Mouse (Mus musculus) liver, embryonic 13.5 days (tissue): ENCODE measurements at regions not wholly inside any gene's neighbourhood (a gene's known extent, or its start where the extent isn't known, plus 50 kb on each side); places are given as distances from the start of the nearest gene placed in this dataset.
"Not testable (repeated sequence)": the region's sequence is repeated elsewhere in the genome, so short reads cannot be mapped to it uniquely, and the experiment has no call there.

Source experiments
- ATAC-seq: fragments of 200-750 bp; cut with Nextera tagmentation; 2 replicates; pipeline ENCODE4 v1.8.0; 2017; ENCODE audit warnings: low read depth, mild to moderate bottlenecking, moderate number of reproducible peaks, moderate library complexity
- DNase-seq: peaks from one replicate; pipeline ENCODE4 v3.0.0; 2022
- H3K27ac ChIP-seq: fragments of 300-500 bp; sonication (generic); 2 replicates; pipeline ENCODE4 v1.5.1; 2015; ENCODE audit warnings: moderate library complexity, mild to moderate bottlenecking, inconsistent platforms
- H3K27me3 ChIP-seq: fragments of 300-500 bp; sonication (generic); 2 replicates; pipeline ENCODE4 v1.6.1; 2015; ENCODE audit warnings: mild to moderate bottlenecking, inconsistent platforms
- H3K36me3 ChIP-seq: fragments of 300-500 bp; sonication (generic); 2 replicates; pipeline ENCODE4 v1.6.1; 2015; ENCODE audit warnings: mild to moderate bottlenecking, inconsistent platforms
- H3K4me1 ChIP-seq: fragments of 300-500 bp; sonication (generic); replicated peaks from 2 replicates; pipeline ENCODE4 v1.6.1; 2015; ENCODE audit warnings: inconsistent platforms
- H3K4me2 ChIP-seq: fragments of 300-500 bp; sonication (generic); 2 replicates; pipeline ENCODE4 v1.6.1; 2015; ENCODE audit warnings: inconsistent platforms, mild to moderate bottlenecking, moderate library complexity
- H3K4me3 ChIP-seq: fragments of 300-500 bp; sonication (generic); replicated peaks from 2 replicates; pipeline ENCODE4 v1.5.1; 2015; ENCODE audit warnings: mild to moderate bottlenecking, inconsistent platforms
- H3K9ac ChIP-seq: fragments of 300-500 bp; sonication (generic); 2 replicates; pipeline ENCODE4 v1.6.1; 2015; ENCODE audit warnings: mild to moderate bottlenecking, inconsistent platforms
- H3K9me3 ChIP-seq: fragments of 300-500 bp; sonication (generic); replicated peaks from 2 replicates; pipeline ENCODE4 v1.6.1; 2016; ENCODE audit warnings: inconsistent platforms
- WGBS: fragments of 180-500 bp; shearing (Covaris S2); methylation state at CpG from one replicate; pipeline ENCODE4 v1.1.7; 2015; ENCODE audit not compliant: insufficient replicate concordance; 5-methylcytosine and 5-hydroxymethylcytosine counted together

DNA sequence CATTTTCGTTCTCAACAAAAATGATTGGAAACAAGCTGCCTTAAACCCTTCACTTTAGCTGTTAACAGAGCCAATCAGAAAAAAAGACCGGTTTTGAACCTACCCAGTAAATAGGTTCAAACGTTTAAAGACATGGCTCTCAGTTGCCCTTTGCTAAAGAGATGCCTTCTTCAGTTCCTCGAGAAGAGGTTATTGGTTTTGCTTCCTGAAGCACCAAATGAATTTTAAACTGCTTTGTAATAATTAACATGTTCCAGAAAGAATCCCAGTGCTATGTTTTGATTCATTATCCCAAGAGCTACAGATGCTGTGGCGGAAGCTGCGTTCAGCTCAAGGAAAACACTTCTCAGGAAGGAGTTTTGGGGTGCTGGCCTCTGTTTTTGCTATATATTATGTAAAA, 160.1 kb upstream of the G2e3 start:
- Histone ChIP-seq H3K9me3 (no peaks in the 10 kb centered on the region), H3K36me3 (no peaks in the 10 kb centered on the region), H3K27me3 (no peaks in the 10 kb centered on the region), H3K27ac (no peak overlapping the region), H3K9ac (no peak overlapping the region), H3K4me1 (no peaks in the 10 kb centered on the region), H3K4me2 (no peak overlapping the region), H3K4me3 (no peak overlapping the region)
- ATAC-seq (no peak), DNase-seq (no peak)
- WGBS, result 59% methylated on average over 6 of the region's 6 CpGs

DNA sequence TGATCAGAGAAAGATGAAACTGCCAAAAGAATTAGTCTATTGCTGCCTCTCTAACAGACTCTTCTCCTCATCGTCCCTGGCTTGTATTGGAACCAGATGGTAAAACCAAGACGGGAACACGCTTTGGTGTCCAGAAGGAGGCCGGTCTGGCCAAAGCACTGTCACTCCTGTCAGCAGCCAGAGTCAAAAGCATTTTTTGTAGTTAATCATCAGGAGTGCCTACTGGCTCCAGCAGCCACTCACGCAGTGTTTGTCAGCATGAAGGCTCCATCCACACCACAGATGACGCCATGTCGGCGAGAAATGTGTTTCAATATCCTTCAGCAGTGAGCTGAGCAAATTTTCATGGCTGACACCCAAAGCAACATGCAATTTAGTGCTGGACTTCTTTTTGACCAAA, 162.1 kb upstream of the G2e3 start:
- no peaks in the 10 kb centered on the region for H3K36me3 ChIP-seq
- H3K4me1 ChIP-seq, result no peaks in the 10 kb centered on the region
- H3K9ac ChIP-seq, result no peak overlapping the region
- no peak overlapping the region for H3K27ac ChIP-seq
- ATAC-seq (no peak), DNase-seq (no peak)
- 73% methylated on average over 8 of the region's 8 CpGs for WGBS
- no peaks in the 10 kb centered on the region for H3K27me3 ChIP-seq
- H3K4me3 ChIP-seq, result no peak overlapping the region
- H3K4me2 ChIP-seq, result no peak overlapping the region
- no peaks in the 10 kb centered on the region for H3K9me3 ChIP-seq

DNA sequence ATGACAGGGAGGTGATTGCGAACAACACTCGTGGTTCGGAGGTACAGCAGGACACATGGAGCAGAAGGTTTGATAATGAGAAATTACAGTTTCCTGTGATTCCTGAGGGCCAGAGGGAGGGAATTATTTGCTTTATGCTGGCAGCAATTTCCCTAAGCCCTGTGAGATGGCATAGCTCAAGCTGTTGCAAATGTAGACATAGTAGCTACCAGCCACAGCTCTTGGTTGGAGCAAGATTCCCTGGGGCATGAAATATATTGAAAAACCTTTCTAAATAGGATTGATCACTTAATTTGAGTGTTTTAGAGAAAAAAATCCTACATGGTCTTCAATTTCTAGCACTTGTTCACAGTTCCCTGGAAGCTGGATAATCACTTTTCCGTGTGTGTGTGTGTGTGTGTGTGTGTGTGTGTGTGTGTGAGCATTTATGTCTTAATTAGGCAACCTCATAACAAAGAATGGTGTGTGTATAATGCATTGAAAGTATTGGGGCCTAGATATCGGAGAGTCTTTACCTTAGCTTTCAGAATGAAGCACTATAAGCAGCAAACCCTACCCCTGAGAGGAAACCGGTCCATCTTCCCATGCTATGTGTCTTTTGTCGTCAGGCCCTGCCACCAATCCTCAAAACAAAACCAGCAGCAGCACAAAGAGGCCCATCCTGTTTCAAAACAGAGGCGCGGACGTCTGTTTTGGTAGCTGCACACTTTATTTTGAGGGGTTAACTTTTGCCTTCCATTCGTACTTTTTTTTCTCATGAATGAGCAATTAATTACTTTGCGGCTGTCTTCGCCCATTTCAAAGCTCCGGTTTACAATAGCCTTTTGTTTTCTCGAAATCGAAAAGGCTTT, 172.7 kb upstream of the G2e3 start:
- Histone ChIP-seq H3K9ac (no peak overlapping the region), H3K4me3 (no peak overlapping the region), H3K27ac (no peak overlapping the region), H3K4me2 (no peak overlapping the region), H3K4me1 (no peaks in the 10 kb centered on the region), H3K27me3 (no peaks in the 10 kb centered on the region), H3K36me3 (no peaks in the 10 kb centered on the region), H3K9me3 (no peaks in the 10 kb centered on the region)
- DNase-seq (no peak), ATAC-seq (no peak)
- WGBS, result 67% methylated on average over 16 of the region's 16 CpGs

DNA sequence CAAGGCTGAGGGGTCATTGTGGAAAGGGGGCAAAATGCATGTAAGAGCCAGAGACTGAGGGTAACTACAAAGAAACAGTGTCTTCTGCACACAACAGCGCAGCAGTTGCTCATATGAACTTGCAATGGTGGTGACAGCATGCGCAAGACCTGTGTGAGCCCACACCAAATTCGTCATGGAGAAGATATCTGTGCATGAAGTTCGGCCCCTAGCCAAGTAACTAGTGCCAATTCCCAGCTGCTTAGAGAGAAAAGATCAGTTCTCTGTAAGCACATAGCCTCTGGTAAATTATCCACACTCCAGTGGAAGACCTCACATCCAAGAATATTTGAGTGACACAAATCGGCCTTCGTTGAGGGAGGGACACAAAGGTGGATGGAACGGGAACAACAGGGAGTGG, 182.7 kb upstream of the G2e3 start:
- Histone ChIP-seq H3K9ac (no peak overlapping the region), H3K4me3 (no peak overlapping the region), H3K27me3 (no peaks in the 10 kb centered on the region), H3K27ac (no peak overlapping the region), H3K4me1 (no peaks in the 10 kb centered on the region), H3K9me3 (no peaks in the 10 kb centered on the region; the same call in 1 of the 2 replicates), H3K36me3 (no peaks in the 10 kb centered on the region), H3K4me2 (no peak overlapping the region)
- WGBS, result 71% methylated on average over 7 of the region's 7 CpGs
- no peak for ATAC-seq
- DNase-seq, result no peak

DNA sequence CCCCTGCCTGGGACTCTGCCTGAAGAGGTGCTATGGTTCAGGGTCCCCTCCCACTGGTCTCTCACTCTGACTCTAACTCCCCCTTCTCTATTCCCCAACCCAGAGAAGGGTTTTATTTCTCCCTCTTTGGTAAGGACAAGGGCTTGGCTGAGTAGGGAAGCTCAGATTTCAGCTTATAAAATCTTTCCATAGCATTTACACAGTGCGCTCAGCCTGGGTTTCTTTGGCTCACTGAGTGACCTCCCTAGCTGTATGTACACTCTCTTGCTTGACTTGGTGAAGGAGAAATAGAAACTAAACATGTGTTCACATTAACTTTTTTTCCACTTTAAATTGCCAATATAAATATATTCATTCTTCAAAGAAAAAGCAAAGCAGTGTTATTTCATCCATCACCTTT, 186.9 kb upstream of the G2e3 start:
- Histone ChIP-seq H3K4me3 (no peak overlapping the region), H3K9me3 (no peaks in the 10 kb centered on the region; the same call in 1 of the 2 replicates), H3K27ac (no peak overlapping the region), H3K9ac (no peak overlapping the region), H3K36me3 (no peaks in the 10 kb centered on the region), H3K27me3 (no peaks in the 10 kb centered on the region), H3K4me1 (no peaks in the 10 kb centered on the region), H3K4me2 (no peak overlapping the region)
- no peak for DNase-seq
- 64% methylated on average over 1 of the region's 1 CpGs for WGBS
- ATAC-seq, result no peak

DNA sequence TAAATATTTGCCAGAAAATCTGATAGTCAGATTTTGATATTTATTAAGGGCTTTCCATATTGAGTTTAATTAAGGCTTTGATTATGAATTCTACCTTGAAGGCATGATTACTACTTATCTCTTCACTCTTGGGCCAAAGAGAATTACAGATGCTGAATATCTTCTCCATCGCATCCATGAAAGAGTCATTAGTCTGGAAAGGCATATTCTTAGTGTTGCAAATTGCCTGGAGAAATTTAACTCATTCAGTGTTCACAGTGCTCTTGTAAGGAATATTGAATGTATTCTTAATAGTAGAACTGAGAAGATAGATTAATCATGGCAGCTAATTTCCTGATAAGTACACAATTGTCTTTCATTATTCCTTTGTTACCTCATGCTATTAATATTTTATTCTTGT, 187.7 kb upstream of the G2e3 start:
- Histone ChIP-seq H3K36me3 (no peaks in the 10 kb centered on the region), H3K9me3 (no peaks in the 10 kb centered on the region; the same call in 1 of the 2 replicates), H3K27me3 (no peaks in the 10 kb centered on the region), H3K4me1 (no peaks in the 10 kb centered on the region), H3K9ac (no peak overlapping the region), H3K4me3 (no peak overlapping the region), H3K27ac (no peak overlapping the region), H3K4me2 (no peak overlapping the region)
- ATAC-seq, result no peak
- no peak for DNase-seq
- 76% methylated on average over 1 of the region's 1 CpGs for WGBS

DNA sequence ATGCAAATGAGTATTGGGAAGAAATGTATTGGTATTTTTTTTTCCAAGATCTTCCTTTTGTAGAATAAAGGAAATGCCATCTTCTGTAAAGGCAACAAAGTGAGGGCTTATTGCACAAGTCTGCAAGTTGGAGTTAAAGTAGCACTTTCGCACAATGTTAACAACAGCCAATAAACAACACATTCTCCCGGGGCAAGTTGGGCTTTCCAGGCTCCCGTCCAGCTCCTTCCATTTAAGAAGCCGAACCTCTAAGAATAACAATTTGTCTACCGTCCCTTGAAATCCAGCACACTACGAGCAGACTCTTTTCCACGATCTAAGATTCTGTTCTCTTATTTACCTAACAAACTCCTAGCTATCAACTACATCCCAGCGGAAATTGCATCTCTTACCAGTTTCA, 199.9 kb upstream of the G2e3 start:
- no peaks in the 10 kb centered on the region for H3K9me3 ChIP-seq
- ATAC-seq (no peak), DNase-seq (no peak)
- H3K4me2 ChIP-seq, result no peak overlapping the region
- H3K27ac ChIP-seq, result no peak overlapping the region
- WGBS, result 69% methylated on average over 8 of the region's 8 CpGs
- no peaks in the 10 kb centered on the region for H3K27me3 ChIP-seq
- H3K36me3 ChIP-seq, result no peaks in the 10 kb centered on the region
- no peaks in the 10 kb centered on the region for H3K4me1 ChIP-seq
- H3K4me3 ChIP-seq, result no peak overlapping the region
- no peak overlapping the region for H3K9ac ChIP-seq

DNA sequence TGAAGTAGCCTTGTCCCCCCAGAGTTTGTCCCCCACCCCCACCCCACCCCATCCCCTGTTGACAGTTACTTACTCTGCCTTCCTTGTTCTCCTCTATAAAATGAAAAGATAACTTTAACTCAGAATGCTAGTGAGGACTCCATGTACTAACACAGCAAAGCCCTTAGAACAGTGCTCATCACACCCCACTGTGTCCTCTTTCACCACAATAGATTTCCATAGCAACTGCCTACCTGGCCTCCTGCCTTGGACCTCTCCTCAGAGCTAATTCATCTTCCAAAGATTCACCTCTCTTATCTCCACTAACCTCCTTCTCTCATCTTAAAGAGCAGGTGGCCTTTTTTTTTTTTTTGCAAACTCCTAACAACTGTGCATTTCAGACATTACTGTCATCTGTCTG, 204.0 kb upstream of the G2e3 start:
- no peak for ATAC-seq
- H3K4me1 ChIP-seq, result no peaks in the 10 kb centered on the region

DNA sequence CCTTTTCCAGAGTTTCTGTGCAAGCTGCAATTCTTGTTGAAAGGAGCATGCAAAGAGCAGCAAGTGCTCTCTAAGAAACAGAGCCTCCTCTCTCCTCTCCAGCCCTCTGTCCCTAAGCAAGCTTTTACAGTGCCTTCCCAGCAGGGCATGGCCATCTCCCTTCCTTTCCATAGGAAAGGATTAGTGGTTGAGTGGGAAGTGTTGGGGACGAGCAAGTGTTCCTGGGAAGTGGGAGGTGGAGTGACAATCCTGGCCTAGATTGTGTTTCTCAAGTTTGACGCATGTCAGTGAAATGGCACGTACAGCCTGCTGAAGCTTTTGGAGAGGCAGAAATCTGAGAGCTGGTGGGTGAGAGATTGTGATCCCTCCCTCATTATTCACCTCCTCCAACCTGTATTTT, 204.7 kb upstream of the G2e3 start:
- no peaks in the 10 kb centered on the region for H3K36me3 ChIP-seq
- no peak overlapping the region for H3K9ac ChIP-seq
- H3K4me3 ChIP-seq, result no peak overlapping the region
- H3K27me3 ChIP-seq, result no peaks in the 10 kb centered on the region
- ATAC-seq, result no peak
- H3K27ac ChIP-seq, result no peak overlapping the region
- DNase-seq, result no peak
- no peak overlapping the region for H3K4me2 ChIP-seq
- WGBS, result 41% methylated on average over 3 of the region's 3 CpGs
- H3K4me1 ChIP-seq, result no peaks in the 10 kb centered on the region
- H3K9me3 ChIP-seq, result no peaks in the 10 kb centered on the region

More for the DNA sequence above, 204.0 kb upstream of the G2e3 start:
- no peak for DNase-seq
- Histone ChIP-seq H3K9ac (no peak overlapping the region), H3K9me3 (no peaks in the 10 kb centered on the region), H3K27ac (no peak overlapping the region), H3K36me3 (no peaks in the 10 kb centered on the region), H3K4me2 (no peak overlapping the region), H3K4me3 (no peak overlapping the region), H3K27me3 (no peaks in the 10 kb centered on the region)

DNA sequence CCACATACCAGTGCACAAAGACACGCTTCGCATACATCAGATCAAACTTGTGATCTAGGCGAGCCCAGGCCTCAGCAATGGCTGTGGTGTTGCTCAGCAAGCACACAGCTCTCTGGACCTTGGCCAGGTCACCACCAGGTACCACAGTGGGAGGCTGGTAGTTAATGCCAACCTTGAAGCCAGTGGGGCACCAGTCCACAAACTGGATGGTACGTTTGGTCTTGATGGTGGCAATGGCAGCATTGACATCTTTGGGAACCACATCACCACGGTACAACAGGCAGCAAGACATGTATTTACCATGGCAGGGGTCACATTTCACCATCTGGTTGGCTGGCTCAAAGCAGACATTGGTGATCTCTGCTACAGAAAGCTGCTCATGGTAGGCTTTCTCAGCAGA, 214.2 kb upstream of the G2e3 start:
- H3K4me1 ChIP-seq, DNase-seq, H3K4me2 ChIP-seq, ATAC-seq, H3K27me3 ChIP-seq, H3K36me3 ChIP-seq, H3K9me3 ChIP-seq, H3K4me3 ChIP-seq, H3K9ac ChIP-seq, H3K27ac ChIP-seq: not testable (repeated sequence)
- WGBS, result 64% methylated on average over 5 of the region's 5 CpGs

DNA sequence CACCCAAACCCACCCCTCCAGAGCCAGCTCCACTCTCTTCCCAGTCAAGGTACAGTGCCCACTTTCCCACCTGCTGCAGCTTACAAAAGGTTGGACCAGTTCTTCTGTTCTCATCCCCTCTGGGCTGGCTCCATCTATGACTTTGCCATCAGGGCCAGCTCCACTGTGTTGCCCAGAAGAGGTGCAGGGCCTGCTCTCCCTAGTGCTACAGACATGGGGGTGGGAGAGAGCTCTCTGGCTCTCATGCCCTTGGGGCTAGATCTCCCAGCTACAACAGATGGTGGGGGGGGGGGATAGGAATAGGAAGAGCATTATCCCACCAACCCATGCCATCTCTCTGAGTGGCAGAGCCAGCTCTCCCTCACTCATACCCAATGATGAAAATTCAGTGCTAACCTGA, 219.6 kb upstream of the G2e3 start:
- Histone ChIP-seq H3K4me3 (no peak overlapping the region), H3K27me3 (no peaks in the 10 kb centered on the region), H3K4me2 (no peak overlapping the region), H3K9me3 (no peaks in the 10 kb centered on the region), H3K27ac (no peak overlapping the region), H3K36me3 (no peaks in the 10 kb centered on the region), H3K9ac (no peak overlapping the region), H3K4me1 (no peaks in the 10 kb centered on the region)
- no peak for ATAC-seq
- DNase-seq, result no peak

DNA sequence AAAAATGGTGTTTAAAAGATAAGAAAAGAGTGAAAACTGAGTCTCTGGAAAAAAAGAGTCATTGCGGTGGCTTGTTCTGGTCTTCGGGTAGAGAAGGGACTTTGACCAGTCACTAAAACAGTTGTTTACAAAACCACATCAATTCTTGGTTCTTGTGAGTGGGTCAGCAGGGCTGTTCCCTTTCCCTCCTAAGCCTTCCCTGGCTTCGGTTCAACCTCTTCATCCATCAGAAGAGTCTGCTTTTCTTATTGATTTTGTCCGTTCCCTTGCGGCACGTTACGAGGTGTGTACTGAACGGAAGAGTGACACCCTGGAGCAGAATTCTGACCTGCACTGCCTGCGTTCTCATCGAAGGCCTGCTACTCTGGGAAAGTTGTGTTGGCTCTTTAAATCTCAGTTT, 229.1 kb upstream of the G2e3 start:
- Histone ChIP-seq H3K9me3 (no peaks in the 10 kb centered on the region), H3K36me3 (no peaks in the 10 kb centered on the region), H3K9ac (no peak overlapping the region), H3K4me2 (no peak overlapping the region), H3K27me3 (no peaks in the 10 kb centered on the region), H3K4me1 (no peaks in the 10 kb centered on the region), H3K27ac (no peak overlapping the region), H3K4me3 (no peak overlapping the region)
- DNase-seq (no peak), ATAC-seq (no peak)
- 82% methylated on average over 10 of the region's 10 CpGs for WGBS
